Mouse (Mus musculus) adrenal gland, adult 8-10 months (tissue): Measurements from ENCODE around the gene Ppp6c. TPM values are rescaled to one million over a fixed set of nuclear protein-coding genes. Genes with fewer than 3 reads are reported as not detected.

ENCODE experiments used
- total RNA-seq, 4 experiments: library from RNA; stranded (reverse); gene quantifications; 2 replicates each; pipeline ENCODE4 v1.2.4; 2022

Ppp6c gene
- total RNA-seq, 4 experiments from 2014 or later: 77.8 to 98.3 (median 95.7) TPM

Other genes with a start within 250 kb of the Ppp6c start
- 1 to 10 TPM in 1 of 4 experiments, under 1 TPM in 3; 0.38 to 1.3 (median 0.64) TPM for gene Wdr38, start 229.0 kb downstream of the Ppp6c start, total RNA-seq
- gene Arpc5l, start 221.1 kb downstream of the Ppp6c start, total RNA-seq: 10 to 100 TPM; 86.2 to 93.4 (median 87.6) TPM
- gene Rpl35, start 220.8 kb downstream of the Ppp6c start, total RNA-seq: 100 to 1,000 TPM; 431 to 487 (median 461) TPM
- gene Golga1, start 160.9 kb downstream of the Ppp6c start, total RNA-seq: 10 to 100 TPM; 20.8 to 38.2 (median 28.3) TPM
- gene Scai, start 35.7 kb downstream of the Ppp6c start, total RNA-seq: 10 to 100 TPM in 2 of 4 experiments, 1 to 10 TPM in 2; 7.0 to 17.9 (median 13.1) TPM